ENCODE assay signal across 12 mouse cellular contexts in genomic region chr2:11264836-11265235, GRCm38 (mm10).
DNase-seq lines count a peak whose midpoint lies in the region.
"Had no signal": no experiment of that assay in that cellular context is flagged by ENCODE, and none has a peak within 500 bp of the region (broad histone marks: within the 10 kb centered on the region; RNA-seq: fewer than 3 reads in every experiment).

No protein-coding gene starts in this region.

- intact Hi-C loops in left cerebral cortex, postnatal 36 days (cut with DNase I), result no loop called here

- peak; percentile 21 to 49 for DNase-seq in kidney, adult 8-10 months
- no peak for DNase-seq in kidney, adult 11 months
- peak; percentile 39 for DNase-seq in kidney, postnatal 10 days
- no peak for DNase-seq in kidney, adult 18-20 months
- peak; percentile 51 to 64 for DNase-seq in kidney, postnatal 36 days
- DNase-seq in left cerebral cortex, postnatal 36 days (ENCODE audit: low spot score in 2 of 2), result no peak
- DNase-seq: adrenal gland, adult 2 months; adrenal gland, postnatal 14 days; cerebellum, adult 11-12 months; cerebellum, adult 8-10 months; cerebellum, postnatal 36 days; gastrocnemius, postnatal 25 days had no signal

Comparison
In these comparisons a context has a peak if more than half of its experiments do, and no peak if none do; other contexts are left out.
1. DNase-seq: peak in kidney, adult 8-10 months (2 of 2), kidney, postnatal 10 days (single experiment) and kidney, postnatal 36 days (2 of 2); none in kidney, adult 11 months (single experiment), kidney, adult 18-20 months (single experiment) and left cerebral cortex, postnatal 36 days (0 of 2).